Mouse (Mus musculus) adrenal gland, postnatal 36 days (tissue): Measurements from ENCODE around the gene Ube2d3. TPM values are rescaled to one million over a fixed set of nuclear protein-coding genes. Genes with fewer than 3 reads are reported as not detected.

Experiments used
- DNase-seq, 2 experiments: peaks; one replicate each; pipeline ENCODE4 v3.0.0; 2021; ENCODE audit warnings: mixed read lengths in 1 of 2
- long read RNA-seq, 2 experiments: library from polyadenylated mRNA; stranded (forward); transcript quantifications; one replicate each; pipeline ENCODE4 v2.0.0; 2021; ENCODE audit warnings: borderline sequencing depth in 2 of 2
- total RNA-seq, 2 experiments: library from RNA; stranded (reverse); gene quantifications; 2 replicates each; pipeline ENCODE4 v1.2.3; 2021

The Ube2d3 gene
- 100 to 1,000 TPM; 409 to 423 TPM for total RNA-seq
- long read RNA-seq, experiment 1, transcript Ube2d3-210 (7 exons, 2,515 nt), result minor isoform, 19 of 258 reads
- long read RNA-seq, experiment 1, transcript Ube2d3-212 (8 exons, 3,833 nt), result major isoform, 120 of 258 reads
- long read RNA-seq, experiment 1, transcript Ube2d3-202 (8 exons, 2,504 nt), result minor isoform, 55 of 258 reads
- long read RNA-seq, experiment 1, transcript Ube2d3-201 (8 exons, 1,512 nt), result minor isoform, 8 of 258 reads
- long read RNA-seq, experiment 1, partial matches to known transcripts, result 36 of 258 reads
- long read RNA-seq, experiment 1, other reads (novel, unspliced or antisense), result 18 of 258 reads
- long read RNA-seq, experiment 2, transcript Ube2d3-212 (8 exons, 3,833 nt), result major isoform, 58 of 114 reads
- long read RNA-seq, experiment 2, transcript Ube2d3-202 (8 exons, 2,504 nt), result minor isoform, 27 of 114 reads
- long read RNA-seq, experiment 2, transcript Ube2d3-201 (8 exons, 1,512 nt), result minor isoform, 7 of 114 reads
- long read RNA-seq, experiment 2, transcript Ube2d3-210 (7 exons, 2,515 nt), result minor isoform, 11 of 114 reads
- long read RNA-seq, experiment 2, partial matches to known transcripts, result 3 of 114 reads
- long read RNA-seq, experiment 2, other reads (novel, unspliced or antisense), result 5 of 114 reads

GRCm38 (mm10) chr3:135437758-135438495 lies at the start of gene Ube2d3:
Gene Ube2d3 (plus strand): TSS chr3:135438149.
- peak; percentile 99 for DNase-seq

- peak; percentile 52 to 67 for DNase-seq
Observed at GRCm38 (mm10) chr3:135393186-135393585, 44.8 kb upstream of the Ube2d3 start.

GRCm38 (mm10) chr3:135395085-135395484 lies 42.9 kb upstream of the Ube2d3 start:
- DNase-seq, result peak in 1 of 2 experiments; percentile 8

- peak; percentile 23 to 51 for DNase-seq
Observed at GRCm38 (mm10) chr3:135396081-135396480, 41.9 kb upstream of the Ube2d3 start.

GRCm38 (mm10) chr3:135397112-135397511 lies 40.8 kb upstream of the Ube2d3 start:
- DNase-seq, result no peak

- peak; percentile 85 to 88 for DNase-seq
Observed at GRCm38 (mm10) chr3:135402201-135402658, 35.7 kb upstream of the Ube2d3 start.

GRCm38 (mm10) chr3:135403211-135403610 lies 34.7 kb upstream of the Ube2d3 start:
- no peak for DNase-seq

- no peak for DNase-seq
Observed at GRCm38 (mm10) chr3:135403856-135404255, 34.1 kb upstream of the Ube2d3 start.

- DNase-seq, result peak in 1 of 2 experiments; percentile 20
Observed at GRCm38 (mm10) chr3:135404599-135404998, 33.4 kb upstream of the Ube2d3 start.

GRCm38 (mm10) chr3:135407351-135407750 lies 30.6 kb upstream of the Ube2d3 start:
- DNase-seq, result no peak

- no peak for DNase-seq
Observed at GRCm38 (mm10) chr3:135409219-135409618, 28.7 kb upstream of the Ube2d3 start.

- DNase-seq, result no peak
Observed at GRCm38 (mm10) chr3:135411056-135411455, 26.9 kb upstream of the Ube2d3 start.

- no peak for DNase-seq
Observed at GRCm38 (mm10) chr3:135411824-135412223, 26.1 kb upstream of the Ube2d3 start.

- no peak for DNase-seq
Observed at GRCm38 (mm10) chr3:135417245-135417644, 20.7 kb upstream of the Ube2d3 start.

GRCm38 (mm10) chr3:135417799-135418198 lies 20.1 kb upstream of the Ube2d3 start:
- DNase-seq, result no peak

- no peak for DNase-seq
Observed at GRCm38 (mm10) chr3:135420542-135421309, 17.2 kb upstream of the Ube2d3 start.

GRCm38 (mm10) chr3:135421310-135421594 lies 16.7 kb upstream of the Ube2d3 start:
- DNase-seq, result no peak

- DNase-seq, result no peak
Observed at GRCm38 (mm10) chr3:135422232-135422855, 15.6 kb upstream of the Ube2d3 start.

- peak; percentile 86 to 92 for DNase-seq
Observed at GRCm38 (mm10) chr3:135422856-135423607, 14.9 kb upstream of the Ube2d3 start.

GRCm38 (mm10) chr3:135423608-135424212 lies 14.2 kb upstream of the Ube2d3 start, which contains the start of gene Cisd2:
Gene Cisd2 (minus strand): TSS chr3:135423925.
- DNase-seq, result peak; percentile 25 to 33
